Mouse (Mus musculus) midbrain, postnatal 0 days (tissue): ENCODE data around the gene Kcnj4. TPM values are rescaled to one million over a fixed set of nuclear protein-coding genes. Genes with fewer than 3 reads are reported as not detected.
A peak's percentile ranks its signal among the peaks of the same experiment; 100 is the strongest.

ENCODE experiments used
- ATAC-seq: fragments of 200-750 bp; cut with Nextera tagmentation; 2 replicates; pipeline ENCODE4 v1.8.0; 2017; ENCODE audit warnings: moderate number of reproducible peaks, mild to moderate bottlenecking, moderate TSS enrichment, moderate library complexity; ENCODE audit not compliant: low FRiP score
- DNase-seq: peaks from one replicate; pipeline ENCODE4 v3.0.0-alpha.2; 2015; ENCODE audit warnings: low spot score
- H3K27ac ChIP-seq: fragments of 300-500 bp; sonication (generic); 2 replicates; pipeline ENCODE4 v1.5.1; 2014; ENCODE audit warnings: low read depth, mild to moderate bottlenecking, low read length, mixed read lengths
- H3K27me3 ChIP-seq: fragments of 300-500 bp; sonication (generic); 2 replicates; pipeline ENCODE4 v1.6.1; 2014; ENCODE audit warnings: low read length, control low read depth, mixed read lengths; ENCODE audit not compliant: insufficient read depth
- H3K36me3 ChIP-seq: fragments of 300-500 bp; sonication (generic); 2 replicates; pipeline ENCODE4 v1.6.1; 2014; ENCODE audit warnings: low read length, control low read depth, mixed read lengths; ENCODE audit not compliant: insufficient read depth
- H3K4me1 ChIP-seq: fragments of 300-500 bp; sonication (generic); 2 replicates; pipeline ENCODE4 v1.6.1; 2014; ENCODE audit warnings: mild to moderate bottlenecking, control low read depth, antibody characterized with exemption, low read length, mixed read lengths; ENCODE audit not compliant: insufficient read depth
- H3K4me2 ChIP-seq: fragments of 300-500 bp; sonication (generic); 2 replicates; pipeline ENCODE4 v1.6.1; 2014; ENCODE audit warnings: low read depth, mild to moderate bottlenecking, low read length, mixed read lengths; ENCODE audit not compliant: poor library complexity, severe bottlenecking
- H3K4me3 ChIP-seq: fragments of 300-500 bp; sonication (generic); 2 replicates; pipeline ENCODE4 v1.5.1; 2014; ENCODE audit warnings: low read depth, mild to moderate bottlenecking, low read length, moderate library complexity
- H3K9ac ChIP-seq: fragments of 300-500 bp; sonication (generic); replicated peaks from 2 replicates; pipeline ENCODE4 v1.6.1; 2014; ENCODE audit warnings: mild to moderate bottlenecking, low read length, moderate library complexity, mixed read lengths; ENCODE audit not compliant: poor library complexity, severe bottlenecking
- H3K9me3 ChIP-seq: fragments of 300-500 bp; sonication (generic); 2 replicates; pipeline ENCODE4 v1.6.1; 2016; ENCODE audit warnings: low read length, control low read depth
- CTCF ChIP-seq: IDR thresholded peaks from 2 replicates; pipeline ENCODE4 v1.5.1; 2016; ENCODE audit warnings: antibody characterized with exemption, mild to moderate bottlenecking
- WGBS: fragments of 180-500 bp; shearing (Covaris S2); extraction: QIAGEN DNeasy Blood & Tissue Kit; methylation state at CpG from one replicate; pipeline ENCODE4 v1.1.7; 2014; 5-methylcytosine and 5-hydroxymethylcytosine counted together
- polyA plus RNA-seq: library from polyadenylated mRNA; unstranded; fragments of >200 nt; fragmentation: Nextera tagmentation; extraction: Ambion mirVana; gene quantifications from 2 replicates; pipeline ENCODE4 v1.2.1, GENCODE M21; 2015
- total RNA-seq: library from RNA; depleted of rRNA; stranded (reverse); fragments of >200 nt; gene quantifications from 2 replicates; pipeline ENCODE4 v1.2.3, GENCODE M21; 2014; rRNA removed

The Kcnj4 gene
- 1.7 and 2.2 TPM in 2 replicates for total RNA-seq
- polyA plus RNA-seq = 0.11 and 0.15 TPM in 2 replicates

DNA sequence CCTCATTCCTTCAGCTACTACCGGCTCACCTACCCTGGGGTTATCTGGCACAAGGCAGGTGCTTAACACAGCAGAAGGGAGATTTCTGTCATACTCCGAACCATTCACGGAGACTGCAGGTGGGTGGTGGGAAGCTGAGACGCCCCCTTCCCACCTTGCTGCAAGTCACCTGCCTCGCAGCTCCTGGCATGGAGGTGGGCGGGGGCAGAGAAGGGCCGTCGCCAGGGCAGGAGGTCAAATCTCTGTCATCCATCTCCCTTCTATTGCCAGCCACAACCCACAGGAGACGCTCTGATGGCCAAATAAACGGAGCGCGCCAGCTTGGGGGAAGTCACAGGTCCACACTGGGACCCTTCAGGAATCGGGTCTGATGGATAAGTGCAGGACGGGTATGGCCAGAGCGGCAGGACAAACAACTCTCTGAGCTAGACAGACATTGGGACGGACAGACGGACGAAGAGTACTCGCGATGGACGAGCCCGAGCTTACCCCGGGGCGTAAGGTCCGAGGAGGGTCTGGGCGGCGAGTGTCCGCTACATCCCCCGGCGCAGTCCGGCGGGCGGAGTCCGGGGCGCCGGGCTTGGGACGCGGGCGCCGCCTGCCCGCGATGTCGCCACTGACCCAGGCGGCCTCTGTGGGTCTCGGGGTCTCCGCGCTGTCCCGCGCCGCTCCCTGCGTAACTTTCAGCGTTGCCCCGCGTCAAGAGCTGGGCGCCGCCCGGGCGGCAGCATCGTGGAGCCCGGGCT, at the start of gene Kcnj4:
Gene Kcnj4, minus strand, starts transcription at position 535 of the 746 bp plus-strand sequence.
- Histone ChIP-seq H3K9me3 (no peaks in the 10 kb centered on the region), H3K36me3 (no peaks in the 10 kb centered on the region), H3K9ac (peak within 1 kb of the TSS; percentile 46), H3K4me2 (peak within 1 kb of the TSS; percentile 100), H3K27me3 (peaks cover 54% of the 10 kb centered on the region), H3K4me1 (peaks cover 4% of the 10 kb centered on the region; the same call in 1 of the 2 replicates), H3K4me3 (peak within 1 kb of the TSS; percentile 56), H3K27ac (no peak within 1 kb of the TSS)
- under 1% methylated on average over 52 of the region's 60 CpGs for WGBS
- TF ChIP-seq CTCF = no peak
- DNase-seq (no peak), ATAC-seq (no peak)

DNA sequence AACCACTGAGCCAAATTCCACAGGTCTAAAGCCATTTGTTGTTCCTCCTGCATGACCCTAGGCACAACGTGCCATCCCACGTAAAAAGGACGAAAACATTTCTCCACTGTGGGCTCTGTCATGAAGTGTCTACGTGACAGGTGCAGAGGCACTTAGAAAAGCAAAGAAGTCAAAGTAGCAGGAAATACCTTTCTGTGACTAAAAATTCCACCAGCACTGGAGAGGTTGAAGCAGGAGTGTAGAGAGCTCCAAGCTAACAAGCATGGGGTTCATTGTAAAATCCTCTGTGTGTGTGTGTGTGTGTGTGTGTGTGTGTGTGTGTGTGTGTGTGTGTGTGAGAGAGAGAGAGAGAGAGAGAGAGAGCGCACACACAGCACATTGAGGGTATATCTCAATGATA, 47.5 kb upstream of the Kcnj4 start:
- H3K9ac ChIP-seq = no peak overlapping the region
- no peak overlapping the region for H3K4me2 ChIP-seq
- DNase-seq = no peak
- no peaks in the 10 kb centered on the region for H3K36me3 ChIP-seq
- no peak for ATAC-seq
- no peak overlapping the region for H3K27ac ChIP-seq
- WGBS = 80% methylated on average over 5 of the region's 5 CpGs
- no peaks in the 10 kb centered on the region for H3K27me3 ChIP-seq
- no peaks in the 10 kb centered on the region for H3K9me3 ChIP-seq
- H3K4me1 ChIP-seq = no peaks in the 10 kb centered on the region
- no peak overlapping the region for H3K4me3 ChIP-seq
- TF ChIP-seq CTCF = no peak

GRCm38 (mm10) chr15:79548226-79548625, 43.2 kb upstream of the Kcnj4 start:
- DNase-seq (no peak), ATAC-seq (no peak)
- Histone ChIP-seq H3K36me3 (0 out of 2 replicates have a peak, but pooled peaks cover under 1% of the 10 kb centered on the region), H3K4me2 (no peak overlapping the region), H3K27me3 (no peaks in the 10 kb centered on the region), H3K4me3 (no peak overlapping the region), H3K9me3 (no peaks in the 10 kb centered on the region), H3K4me1 (peaks cover 15% of the 10 kb centered on the region), H3K27ac (no peak overlapping the region), H3K9ac (no peak overlapping the region)
- TF ChIP-seq CTCF = no peak
- WGBS = 98% methylated on average over 2 of the region's 2 CpGs

DNA sequence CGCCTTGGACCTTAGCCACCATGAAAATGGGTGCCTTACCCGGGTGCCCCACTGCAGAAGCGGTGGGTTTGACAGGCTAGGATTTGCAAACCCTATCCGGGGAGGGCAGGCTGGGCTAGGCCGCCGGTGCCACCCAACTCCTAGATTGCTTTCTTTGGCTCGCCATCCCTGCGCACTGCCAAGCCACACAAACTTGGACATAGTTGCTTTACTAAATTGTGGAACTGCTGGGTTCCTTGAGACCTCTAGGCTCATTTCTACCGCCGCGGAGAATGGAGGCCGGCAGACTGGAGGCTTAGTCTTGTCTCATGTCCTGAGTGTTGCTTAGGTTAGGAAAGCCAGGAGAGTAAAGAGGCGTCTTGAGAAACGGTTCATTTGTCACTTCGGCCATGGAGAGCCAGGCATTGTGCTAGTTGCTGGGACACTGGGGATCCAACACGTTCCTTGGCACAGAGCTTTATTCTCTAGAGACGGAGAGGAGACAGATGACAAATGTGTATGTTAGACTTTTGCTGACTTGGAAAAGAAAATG, 42.3 kb upstream of the Kcnj4 start:
- no peaks in the 10 kb centered on the region for H3K27me3 ChIP-seq
- H3K4me3 ChIP-seq = peak overlapping the region; percentile 96
- H3K36me3 ChIP-seq = peaks cover 9% of the 10 kb centered on the region
- WGBS = 83% methylated on average over 17 of the region's 17 CpGs
- no peaks in the 10 kb centered on the region for H3K9me3 ChIP-seq
- H3K4me1 ChIP-seq = peaks cover 15% of the 10 kb centered on the region
- ATAC-seq (peak; percentile 24), DNase-seq (no peak)
- TF ChIP-seq CTCF = no peak
- peak overlapping the region; percentile 59 for H3K9ac ChIP-seq
- peak overlapping the region; percentile 59 for H3K4me2 ChIP-seq
- peak overlapping the region; percentile 100 for H3K27ac ChIP-seq

GRCm38 (mm10) chr15:79546410-79547288, 41.6 kb upstream of the Kcnj4 start, which contains the start of gene Ddx17:
Gene Ddx17, minus strand, starts transcription at chr15:79546741.
- Histone ChIP-seq H3K4me3 (peak within 1 kb of the TSS; percentile 96), H3K4me2 (peak within 1 kb of the TSS; percentile 74), H3K27me3 (no peaks in the 10 kb centered on the region), H3K4me1 (peaks cover 15% of the 10 kb centered on the region), H3K9ac (peak within 1 kb of the TSS; percentile 100), H3K9me3 (no peaks in the 10 kb centered on the region), H3K27ac (peak within 1 kb of the TSS; percentile 100), H3K36me3 (peaks cover 13% of the 10 kb centered on the region)
- peak; percentile 99 for DNase-seq
- ATAC-seq = peak; percentile 99
- 1% methylated on average over 84 of the region's 84 CpGs for WGBS
- no peak for TF ChIP-seq CTCF
